Mouse (Mus musculus) olfactory bulb, adult 2 months (tissue): ENCODE measurements around the gene Tra2a.

Experiments used
- CTCF ChIP-seq: fragments of 200-500 bp; IDR thresholded peaks from 2 replicates; pipeline ENCODE4 v1.5.1; 2012; ENCODE audit warnings: low read depth, mild to moderate bottlenecking, low read length, moderate library complexity; ENCODE audit not compliant: insufficient read depth
- POLR2A ChIP-seq: fragments of 200-500 bp; IDR thresholded peaks from 2 replicates; pipeline ENCODE4 v1.6.1; 2012; ENCODE audit warnings: mild to moderate bottlenecking, low read depth, low read length, moderate library complexity; ENCODE audit not compliant: insufficient read depth

DNA sequence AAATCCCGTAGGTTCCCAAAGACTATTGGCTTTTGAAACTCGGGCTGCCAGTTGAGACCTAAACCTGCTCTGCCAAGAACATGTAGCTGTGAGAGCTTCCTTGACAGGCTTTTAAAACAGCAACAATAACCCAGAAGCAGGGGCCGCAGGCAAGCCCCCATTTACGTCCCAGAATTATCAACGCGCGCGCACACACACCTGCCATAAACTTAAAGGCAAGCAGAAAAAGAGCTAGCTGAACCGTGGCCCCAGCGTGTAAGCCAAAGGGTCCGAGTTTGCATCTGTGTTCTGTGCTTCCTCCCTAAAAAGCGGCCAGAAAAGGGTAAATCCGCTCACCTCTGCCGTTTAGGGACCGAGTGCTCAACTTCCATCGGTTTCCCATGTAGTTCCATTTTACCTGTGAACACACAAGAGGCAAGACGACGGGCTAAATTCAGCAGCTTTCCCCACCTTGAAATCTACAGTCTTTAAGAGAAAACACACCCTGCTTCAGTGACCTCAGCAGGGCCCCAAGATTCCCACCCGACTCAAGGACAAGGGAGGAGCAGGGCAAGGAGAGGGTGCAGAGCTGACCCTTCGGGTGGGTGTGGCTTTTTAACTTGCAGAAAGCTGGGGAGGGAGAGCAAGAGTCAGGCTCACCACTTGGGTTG is 50.8 kb downstream of the Tra2a start:
- TF ChIP-seq POLR2A, result no peak
- no peak for TF ChIP-seq CTCF
